Mouse (Mus musculus) adrenal gland, postnatal 0 days (tissue): Measurements from ENCODE around the gene Tent5d. TPM values are rescaled to one million over a fixed set of nuclear protein-coding genes. Genes with fewer than 3 reads are reported as not detected.

Source experiments
- polyA plus RNA-seq: library from polyadenylated mRNA; unstranded; fragments of >200 nt; fragmentation: Nextera tagmentation; extraction: Ambion mirVana; gene quantifications from 2 replicates; pipeline ENCODE4 v1.2.1, GENCODE M21; 2015

The Tent5d gene
- not detected in 2 replicates for polyA plus RNA-seq

DNA sequence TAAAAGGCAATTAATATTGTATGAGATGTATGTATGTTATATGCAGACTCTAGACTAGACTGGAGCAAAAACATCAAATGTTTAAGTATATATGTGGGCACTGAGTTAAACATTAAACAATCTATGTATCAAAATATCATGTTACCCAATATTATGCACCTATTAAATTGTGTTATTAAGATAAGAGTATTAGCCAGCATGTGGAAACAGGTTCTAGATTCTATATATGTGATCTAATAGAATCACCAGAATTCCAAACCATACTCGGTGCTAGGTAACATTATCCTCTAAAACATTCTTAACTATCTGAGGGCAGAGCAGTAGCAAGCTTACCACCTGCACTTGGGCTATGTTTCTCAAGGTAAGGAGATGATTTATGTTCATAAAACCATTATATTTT is at the start of gene Tent5d:
Gene Tent5d (plus strand): TSS at position 301 of the 400 bp plus-strand sequence.

DNA sequence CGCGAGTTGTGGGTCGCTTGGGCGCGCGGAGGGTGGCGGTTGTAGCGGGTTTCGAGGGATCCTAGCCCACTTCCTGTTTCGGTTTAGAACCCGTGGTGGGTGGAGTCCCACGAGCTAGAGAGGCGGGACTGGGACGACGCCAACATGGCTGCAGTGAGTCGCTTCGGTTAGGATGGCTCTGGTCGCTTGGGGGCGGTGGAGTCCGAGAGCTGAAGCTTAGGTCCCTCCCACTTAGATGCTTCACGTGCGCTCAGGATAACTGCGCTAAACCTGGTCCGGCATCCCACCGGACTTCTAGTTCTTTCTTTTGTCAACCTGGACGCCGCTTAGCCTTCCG is 23.8 kb downstream of the Tent5d start, which contains the start of gene 2610002M06Rik:
Gene 2610002M06Rik (minus strand): TSS at position 117 of the 337 bp plus-strand sequence.

Other genes starting within 250 kb of the Tent5d start
- gene Tbx22, start 124.6 kb upstream of the Tent5d start, polyA plus RNA-seq = not detected in 2 replicates
- gene 2610002M06Rik, start 23.7 kb downstream of the Tent5d start, polyA plus RNA-seq = 8.8 and 10.7 TPM in 2 replicates
- gene Gm732, start 155.9 kb downstream of the Tent5d start, polyA plus RNA-seq = not detected in 2 replicates